Mouse (Mus musculus): Measurements from ENCODE around the gene Slc5a1. TPM values are rescaled to one million over a fixed set of nuclear protein-coding genes. Genes with fewer than 3 reads are reported as not detected.

The Slc5a1 gene
- polyA plus RNA-seq (2015; fragmentation: Nextera tagmentation; extraction: Ambion mirVana): 6.6 and 7.4 TPM in 2 replicates

GRCm38 (mm10) chr5:33104025-33104481, at the start of gene Slc5a1:
Gene Slc5a1 (plus strand): TSS chr5:33104219.
- Histone ChIP-seq H3K4me3 (ENCODE audit: low read depth, low read length) (peak within 1 kb of the TSS; percentile 25; the same call in 1 of the 2 replicates), H3K36me3 (ENCODE audit: control insufficient read depth, insufficient read depth, low read length) (no peaks in the 10 kb centered on the region), H3K9ac (ENCODE audit: low read length) (peak within 1 kb of the TSS; percentile 27; the same call in 1 of the 2 replicates), H3K27me3 (ENCODE audit: control insufficient read depth, insufficient read depth, low read length) (no peaks in the 10 kb centered on the region), H3K4me2 (replicated peaks; ENCODE audit: low read depth) (peak within 1 kb of the TSS; percentile 44), H3K9me3 (ENCODE audit: control insufficient read depth, low read length) (no peaks in the 10 kb centered on the region), H3K27ac (replicated peaks) (peak within 1 kb of the TSS; percentile 58), H3K4me1 (replicated peaks; ENCODE audit: control insufficient read depth, insufficient read depth) (no peaks in the 10 kb centered on the region)
- no peak for TF ChIP-seq CTCF (IDR thresholded peaks at IDR 0.05; ENCODE audit: low read depth)
- ATAC-seq (ENCODE audit: low FRiP score, low TSS enrichment) (peak; percentile 76), DNase-seq (ENCODE audit: low spot score) (peak; percentile 52)
- WGBS: 14% methylated on average over 25 of the region's 25 CpGs

GRCm38 (mm10) chr5:33056126-33056765, 47.8 kb upstream of the Slc5a1 start:
- Histone ChIP-seq H3K36me3 (ENCODE audit: control insufficient read depth, insufficient read depth, low read length) (no peaks in the 10 kb centered on the region), H3K27ac (replicated peaks) (no peak overlapping the region), H3K9me3 (ENCODE audit: control insufficient read depth, low read length) (no peaks in the 10 kb centered on the region), H3K27me3 (ENCODE audit: control insufficient read depth, insufficient read depth, low read length) (no peaks in the 10 kb centered on the region), H3K4me3 (ENCODE audit: low read depth, low read length) (no peak overlapping the region), H3K9ac (ENCODE audit: low read length) (no peak overlapping the region), H3K4me2 (replicated peaks; ENCODE audit: low read depth) (no peak overlapping the region), H3K4me1 (replicated peaks; ENCODE audit: control insufficient read depth, insufficient read depth) (no peaks in the 10 kb centered on the region)
- DNase-seq (ENCODE audit: low spot score) (no peak), ATAC-seq (ENCODE audit: low FRiP score, low TSS enrichment) (no peak)
- WGBS: 79% methylated on average over 10 of the region's 10 CpGs
- TF ChIP-seq CTCF (IDR thresholded peaks at IDR 0.05; ENCODE audit: low read depth) (no peak), EP300 (optimal IDR thresholded peaks at IDR 0.05) (no peak)

GRCm38 (mm10) chr5:33070071-33070470, 33.9 kb upstream of the Slc5a1 start:
- no peak for TF ChIP-seq CTCF (IDR thresholded peaks at IDR 0.05; ENCODE audit: low read depth)
- no peak for TF ChIP-seq EP300 (optimal IDR thresholded peaks at IDR 0.05)
- ATAC-seq (ENCODE audit: low FRiP score, low TSS enrichment) (no peak), DNase-seq (ENCODE audit: low spot score) (no peak)
- H3K27me3 ChIP-seq (ENCODE audit: control insufficient read depth, insufficient read depth, low read length): no peaks in the 10 kb centered on the region
- no peaks in the 10 kb centered on the region for H3K4me1 ChIP-seq (replicated peaks; ENCODE audit: control insufficient read depth, insufficient read depth)
- H3K4me3 ChIP-seq (ENCODE audit: low read depth, low read length): no peak overlapping the region
- H3K36me3 ChIP-seq (ENCODE audit: control insufficient read depth, insufficient read depth, low read length): no peaks in the 10 kb centered on the region
- H3K4me2 ChIP-seq (replicated peaks; ENCODE audit: low read depth): no peak overlapping the region
- H3K9ac ChIP-seq (ENCODE audit: low read length): no peak overlapping the region
- no peaks in the 10 kb centered on the region for H3K9me3 ChIP-seq (ENCODE audit: control insufficient read depth, low read length)
- H3K27ac ChIP-seq (replicated peaks): no peak overlapping the region

- Histone ChIP-seq H3K9ac (ENCODE audit: low read length) (no peak overlapping the region), H3K36me3 (ENCODE audit: control insufficient read depth, insufficient read depth, low read length) (no peaks in the 10 kb centered on the region), H3K27me3 (ENCODE audit: control insufficient read depth, insufficient read depth, low read length) (no peaks in the 10 kb centered on the region), H3K4me3 (ENCODE audit: low read depth, low read length) (no peak overlapping the region), H3K27ac (replicated peaks) (no peak overlapping the region), H3K9me3 (ENCODE audit: control insufficient read depth, low read length) (no peaks in the 10 kb centered on the region), H3K4me2 (replicated peaks; ENCODE audit: low read depth) (no peak overlapping the region), H3K4me1 (replicated peaks; ENCODE audit: control insufficient read depth, insufficient read depth) (no peaks in the 10 kb centered on the region)
- ATAC-seq (ENCODE audit: low FRiP score, low TSS enrichment) (0 out of 2 replicates have a peak, but pooled peaks have one; percentile 57), DNase-seq (ENCODE audit: low spot score) (no peak)
- TF ChIP-seq CTCF (IDR thresholded peaks at IDR 0.05; ENCODE audit: low read depth): no peak
- TF ChIP-seq EP300 (optimal IDR thresholded peaks at IDR 0.05): no peak
- 45% methylated on average over 6 of the region's 6 CpGs for WGBS
Observed at GRCm38 (mm10) chr5:33076490-33077191, 27.4 kb upstream of the Slc5a1 start.

GRCm38 (mm10) chr5:33082896-33083295, 21.1 kb upstream of the Slc5a1 start:
- H3K27me3 ChIP-seq (ENCODE audit: control insufficient read depth, insufficient read depth, low read length): no peaks in the 10 kb centered on the region
- no peak overlapping the region for H3K27ac ChIP-seq (replicated peaks)
- DNase-seq (ENCODE audit: low spot score): no peak
- H3K9ac ChIP-seq (ENCODE audit: low read length): no peak overlapping the region
- 75% methylated on average over 1 of the region's 1 CpGs for WGBS
- TF ChIP-seq EP300 (optimal IDR thresholded peaks at IDR 0.05) (no peak), CTCF (IDR thresholded peaks at IDR 0.05; ENCODE audit: low read depth) (no peak)
- H3K4me1 ChIP-seq (replicated peaks; ENCODE audit: control insufficient read depth, insufficient read depth): no peaks in the 10 kb centered on the region
- ATAC-seq (ENCODE audit: low FRiP score, low TSS enrichment): no peak
- H3K9me3 ChIP-seq (ENCODE audit: control insufficient read depth, low read length): no peaks in the 10 kb centered on the region
- H3K4me2 ChIP-seq (replicated peaks; ENCODE audit: low read depth): no peak overlapping the region
- H3K4me3 ChIP-seq (ENCODE audit: low read depth, low read length): no peak overlapping the region
- H3K36me3 ChIP-seq (ENCODE audit: control insufficient read depth, insufficient read depth, low read length): no peaks in the 10 kb centered on the region

- Histone ChIP-seq H3K36me3 (ENCODE audit: control insufficient read depth, insufficient read depth, low read length) (no peaks in the 10 kb centered on the region), H3K9me3 (ENCODE audit: control insufficient read depth, low read length) (no peaks in the 10 kb centered on the region), H3K9ac (ENCODE audit: low read length) (no peak overlapping the region), H3K4me1 (replicated peaks; ENCODE audit: control insufficient read depth, insufficient read depth) (no peaks in the 10 kb centered on the region), H3K4me3 (ENCODE audit: low read depth, low read length) (no peak overlapping the region), H3K4me2 (replicated peaks; ENCODE audit: low read depth) (no peak overlapping the region), H3K27me3 (ENCODE audit: control insufficient read depth, insufficient read depth, low read length) (no peaks in the 10 kb centered on the region), H3K27ac (replicated peaks) (no peak overlapping the region)
- DNase-seq (ENCODE audit: low spot score): no peak
- no peak for ATAC-seq (ENCODE audit: low FRiP score, low TSS enrichment)
- WGBS: 83% methylated on average over 5 of the region's 5 CpGs
- no peak for TF ChIP-seq EP300 (optimal IDR thresholded peaks at IDR 0.05)
- no peak for TF ChIP-seq CTCF (IDR thresholded peaks at IDR 0.05; ENCODE audit: low read depth)
Observed at GRCm38 (mm10) chr5:33084599-33084998, 19.4 kb upstream of the Slc5a1 start.
